Mouse (Mus musculus) ES-E14 (cell line): ENCODE results near the gene Slit2.

ENCODE experiments used
- HCFC1 ChIP-seq: IDR thresholded peaks from 2 replicates; pipeline ENCODE4 v1.6.1; 2012; ENCODE audit warnings: low read length, inconsistent platforms, borderline replicate concordance; ENCODE audit not compliant: insufficient read depth
- MAFK ChIP-seq: IDR thresholded peaks from 2 replicates; pipeline ENCODE4 v1.6.1; 2014; ENCODE audit warnings: mild to moderate bottlenecking, low read depth, low read length, inconsistent platforms; ENCODE audit not compliant: insufficient read depth
- ZC3H11A ChIP-seq: IDR thresholded peaks from 2 replicates; pipeline ENCODE4 v1.6.1; 2012; ENCODE audit warnings: low read depth, mild to moderate bottlenecking, inconsistent platforms, low read length, borderline replicate concordance
- ZNF384 ChIP-seq: IDR thresholded peaks from 2 replicates; pipeline ENCODE4 v1.6.1; 2012; ENCODE audit warnings: low read depth, low read length, inconsistent platforms

GRCm38 (mm10) chr5:48329751-48330150 lies 346.8 kb downstream of the Slit2 start:
- TF ChIP-seq HCFC1 (no peak), ZNF384 (no peak), ZC3H11A (no peak), MAFK (no peak)
